Mouse (Mus musculus): ENCODE results near the gene Trp63. TPM values are rescaled to one million over a fixed set of nuclear protein-coding genes. Genes with fewer than 3 reads are reported as not detected.

The Trp63 gene
- total RNA-seq, 2 experiments from 2014 or later = 0.83 to 1.2 TPM

- no peak for DNase-seq (ENCODE audit: low spot score in 2 of 2)
Observed at GRCm38 (mm10) chr16:25777501-25777900, 93.9 kb downstream of the Trp63 start.

- DNase-seq (ENCODE audit: low spot score in 2 of 2) = no peak
Observed at GRCm38 (mm10) chr16:25779964-25780363, 96.4 kb downstream of the Trp63 start.

- DNase-seq (ENCODE audit: low spot score in 2 of 2) = no peak
Observed at GRCm38 (mm10) chr16:25784246-25784645, 100.7 kb downstream of the Trp63 start.

GRCm38 (mm10) chr16:25786457-25786856 is 102.9 kb downstream of the Trp63 start:
- DNase-seq (ENCODE audit: low spot score in 2 of 2) = no peak

GRCm38 (mm10) chr16:25792640-25793266 is 109.2 kb downstream of the Trp63 start:
- no peak for DNase-seq (ENCODE audit: low spot score in 2 of 2)

- no peak for DNase-seq (ENCODE audit: low spot score in 2 of 2)
Observed at GRCm38 (mm10) chr16:25797732-25798294, 114.2 kb downstream of the Trp63 start.

GRCm38 (mm10) chr16:25799618-25800017 is 116.1 kb downstream of the Trp63 start:
- no peak for DNase-seq (ENCODE audit: low spot score in 2 of 2)

- no peak for DNase-seq (ENCODE audit: low spot score in 2 of 2)
Observed at GRCm38 (mm10) chr16:25804955-25805354, 121.4 kb downstream of the Trp63 start.

GRCm38 (mm10) chr16:25807116-25807515 is 123.6 kb downstream of the Trp63 start:
- DNase-seq (ENCODE audit: low spot score in 2 of 2) = no peak

- no peak for DNase-seq (ENCODE audit: low spot score in 2 of 2)
Observed at GRCm38 (mm10) chr16:25817753-25818624, 134.4 kb downstream of the Trp63 start.

GRCm38 (mm10) chr16:25826016-25826415 is 142.5 kb downstream of the Trp63 start:
- no peak for DNase-seq (ENCODE audit: low spot score in 2 of 2)

- no peak for DNase-seq (ENCODE audit: low spot score in 2 of 2)
Observed at GRCm38 (mm10) chr16:25832576-25832975, 149.0 kb downstream of the Trp63 start.

GRCm38 (mm10) chr16:25835301-25835700 is 151.7 kb downstream of the Trp63 start:
- no peak for DNase-seq (ENCODE audit: low spot score in 2 of 2)

GRCm38 (mm10) chr16:25835723-25836122 is 152.2 kb downstream of the Trp63 start:
- DNase-seq (ENCODE audit: low spot score in 2 of 2) = no peak

GRCm38 (mm10) chr16:25842996-25843395 is 159.4 kb downstream of the Trp63 start:
- no peak for DNase-seq (ENCODE audit: low spot score in 2 of 2)

- DNase-seq (ENCODE audit: low spot score in 2 of 2) = no peak
Observed at GRCm38 (mm10) chr16:25843625-25844024, 160.1 kb downstream of the Trp63 start.

- no peak for DNase-seq (ENCODE audit: low spot score in 2 of 2)
Observed at GRCm38 (mm10) chr16:25846611-25847010, 163.0 kb downstream of the Trp63 start.

GRCm38 (mm10) chr16:25848474-25848873 is 164.9 kb downstream of the Trp63 start:
- no peak for DNase-seq (ENCODE audit: low spot score in 2 of 2)

GRCm38 (mm10) chr16:25849593-25850464 is 166.3 kb downstream of the Trp63 start:
- no peak for DNase-seq (ENCODE audit: low spot score in 2 of 2)

- no peak for DNase-seq (ENCODE audit: low spot score in 2 of 2)
Observed at GRCm38 (mm10) chr16:25860731-25861505, 177.4 kb downstream of the Trp63 start.
